Comparison of ENCODE assay signal across 8 mouse cellular contexts in the genomic region with DNA sequence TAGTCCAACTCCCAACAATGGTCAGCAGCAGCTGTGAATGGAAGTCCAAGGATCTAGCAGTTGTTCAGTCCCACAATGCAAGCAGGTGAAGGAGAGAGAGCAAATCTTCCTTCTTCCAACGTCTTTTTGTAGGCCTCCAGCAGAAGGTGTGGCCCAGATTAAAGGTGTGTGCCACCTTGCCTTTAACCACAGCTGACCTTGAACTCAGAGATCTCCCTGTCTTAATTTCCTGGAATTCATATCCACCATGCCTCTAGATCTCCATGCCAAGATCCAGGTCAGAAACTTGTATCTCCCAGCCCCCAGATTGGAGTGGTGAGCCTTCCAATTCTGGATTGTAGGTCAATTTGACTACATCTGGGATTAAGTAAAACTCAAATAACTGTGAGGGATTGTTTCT. TPM values are rescaled to one million over a fixed set of nuclear protein-coding genes. Genes with fewer than 3 reads are reported as not detected.
DNase-seq lines count a peak whose midpoint lies in the region; ATAC-seq and TF ChIP-seq lines count a peak whose summit lies in the region.

A gene (minus strand): TSS at position 101 of the 400 bp plus-strand sequence.

- H3K36me3 ChIP-seq in neural tube, embryonic 11.5 days (ENCODE audit: control insufficient read depth, insufficient read depth, low read length) = no peaks in the 10 kb centered on the region
- no peaks in the 10 kb centered on the region for H3K36me3 ChIP-seq in limb, embryonic 12.5 days
- no peaks in the 10 kb centered on the region for H3K36me3 ChIP-seq in small intestine, adult 2 months (ENCODE audit: control insufficient read depth, insufficient read depth, low read length)

- H3K4me1 ChIP-seq in neural tube, embryonic 11.5 days (ENCODE audit: control insufficient read depth, insufficient read depth, low read length) = peaks cover 7% of the 10 kb centered on the region; the same call in 1 of the 2 replicates
- H3K4me1 ChIP-seq in limb, embryonic 12.5 days (replicated peaks) = peaks cover 14% of the 10 kb centered on the region
- peaks cover 2% of the 10 kb centered on the region; the same call in 1 of the 2 replicates for H3K4me1 ChIP-seq in small intestine, adult 2 months (ENCODE audit: control insufficient read depth, insufficient read depth, insufficient read length, low read length)

- no peak for ATAC-seq in neural tube, embryonic 11.5 days (ENCODE audit: insufficient read depth, low FRiP score, low TSS enrichment)
- no peak for ATAC-seq in erythroid progenitor cell, adult 5-6 weeks (replicated peaks; ENCODE audit: low FRiP score, poor library complexity, severe bottlenecking)
- no peak for ATAC-seq in limb, embryonic 12.5 days (ENCODE audit: insufficient number of reproducible peaks, insufficient read depth, low FRiP score, low TSS enrichment, low read depth)
- ATAC-seq in frontal cortex, adult (ENCODE audit: low TSS enrichment) = no peak

- no peak for TF ChIP-seq CTCF in small intestine, adult 2 months (IDR thresholded peaks at IDR 0.05; ENCODE audit: extremely low read depth, insufficient read length, insufficient replicate concordance, low read depth, low read length)

- H3K27ac ChIP-seq in neural tube, embryonic 11.5 days (ENCODE audit: low read depth, low read length) = peak within 1 kb of the TSS; percentile 99; the same call in 1 of the 2 replicates
- H3K27ac ChIP-seq in limb, embryonic 12.5 days = peak within 1 kb of the TSS; percentile 99
- H3K27ac ChIP-seq in small intestine, adult 2 months (ENCODE audit: insufficient read depth, low read depth, low read length) = peak within 1 kb of the TSS; percentile 81

- H3K9ac ChIP-seq in neural tube, embryonic 11.5 days (ENCODE audit: low read length) = peak within 1 kb of the TSS; percentile 99
- H3K9ac ChIP-seq in limb, embryonic 12.5 days (replicated peaks) = peak within 1 kb of the TSS; percentile 99; the same call in 1 of the 2 replicates

- intact Hi-C loops in heart, postnatal 14 days (cut with DNase I) = no loop called here

- no peaks in the 10 kb centered on the region for H3K27me3 ChIP-seq in neural tube, embryonic 11.5 days (ENCODE audit: control insufficient read depth, insufficient read depth, low read length)
- no peaks in the 10 kb centered on the region for H3K27me3 ChIP-seq in limb, embryonic 12.5 days
- H3K27me3 ChIP-seq in small intestine, adult 2 months (ENCODE audit: control insufficient read depth, insufficient read depth, low read length) = no peaks in the 10 kb centered on the region

- peak within 1 kb of the TSS; percentile 99 for H3K4me3 ChIP-seq in neural tube, embryonic 11.5 days (ENCODE audit: low read depth, low read length)
- peak within 1 kb of the TSS; percentile 96 for H3K4me3 ChIP-seq in limb, embryonic 12.5 days (replicated peaks)
- H3K4me3 ChIP-seq in small intestine, adult 2 months (ENCODE audit: low read depth, low read length) = no peak within 1 kb of the TSS

- TF ChIP-seq POLR2A in small intestine, adult 2 months (IDR thresholded peaks at IDR 0.05; ENCODE audit: low read depth, low read length) = no peak

- H3K4me2 ChIP-seq in neural tube, embryonic 11.5 days (ENCODE audit: low read depth) = peak within 1 kb of the TSS; percentile 74
- peak within 1 kb of the TSS; percentile 78 for H3K4me2 ChIP-seq in limb, embryonic 12.5 days

- WGBS in neural tube, embryonic 11.5 days = 84% methylated on average over 1 of the region's 1 CpGs
- WGBS in limb, embryonic 12.5 days = 87% methylated on average over 1 of the region's 1 CpGs
- 21% methylated on average over 1 of the region's 1 CpGs for WGBS in small intestine, adult 2 months

- no peak for DNase-seq in neural tube, embryonic 11.5 days (ENCODE audit: low spot score)
- no peak for DNase-seq in neural tube, embryonic 10.5 days (ENCODE audit: extremely low spot score, low spot score)
- no peak for DNase-seq in heart, postnatal 14 days
- DNase-seq in lung, postnatal 14 days = no peak

- H3K9me3 ChIP-seq in neural tube, embryonic 11.5 days (ENCODE audit: control insufficient read depth, low read length) = no peaks in the 10 kb centered on the region
- no peaks in the 10 kb centered on the region for H3K9me3 ChIP-seq in limb, embryonic 12.5 days

RNA-seq across cellular contexts. Expression of the gene that starts here (rescaled TPM):
- 137 and 141 TPM in 2 replicates for polyA plus RNA-seq in neural tube, embryonic 11.5 days (2014; fragmentation: Nextera tagmentation; extraction: Ambion mirVana)
- total RNA-seq in erythroid progenitor cell, adult 5-6 weeks (2015; ENCODE audit: low replicate concordance) = 66.0 and 97.3 TPM in 2 replicates
- total RNA-seq in erythroid progenitor cell, adult 5-6 weeks (2017; ENCODE audit: low replicate concordance) = 108 and 124 TPM in 2 replicates
- 10 to 100 TPM; 38.8 to 41.1 TPM for total RNA-seq in heart, postnatal 14 days (2021)
- polyA plus RNA-seq in limb, embryonic 12.5 days (2016; fragmentation: Nextera tagmentation; extraction: Ambion mirVana) = 131 and 152 TPM in 2 replicates
- 4.5 and 11.0 TPM in 2 replicates for polyA plus RNA-seq in small intestine, adult 2 months (2012; rRNA removed)

Comparison
In these comparisons a context has a peak if more than half of its experiments do, and no peak if none do; other contexts are left out.
1. RNA of the gene that starts here (polyA plus RNA-seq): 131 to 152 TPM in limb, embryonic 12.5 days and 137 to 141 TPM in neural tube, embryonic 11.5 days; 4.5 to 11.0 TPM in small intestine, adult 2 months; every median in the first group is over 10 times any median in the second.
2. Peak in every context shown above with its lines, with median percentiles within 50 percentile points of each other: H3K27ac ChIP-seq.